Mouse (Mus musculus) forebrain, embryonic 13.5 days (tissue): ENCODE measurements around the gene Mea1. TPM values are rescaled to one million over a fixed set of nuclear protein-coding genes. Genes with fewer than 3 reads are reported as not detected.
A peak's percentile ranks its signal among the peaks of the same experiment; 100 is the strongest.

Source experiments
- ATAC-seq: fragments of 200-750 bp; cut with Nextera tagmentation; 2 replicates; pipeline ENCODE4 v1.8.0; 2017
- H3K27ac ChIP-seq: fragments of 300-500 bp; sonication (generic); 2 replicates; pipeline ENCODE4 v1.5.1; 2015; ENCODE audit warnings: inconsistent platforms, mild to moderate bottlenecking, moderate library complexity
- H3K27me3 ChIP-seq: fragments of 300-500 bp; sonication (generic); 2 replicates; pipeline ENCODE4 v1.6.1; 2015; ENCODE audit warnings: mild to moderate bottlenecking, inconsistent platforms
- H3K36me3 ChIP-seq: fragments of 300-500 bp; sonication (generic); 2 replicates; pipeline ENCODE4 v1.6.1; 2015; ENCODE audit warnings: mild to moderate bottlenecking, inconsistent platforms; ENCODE audit not compliant: poor library complexity, severe bottlenecking
- H3K4me1 ChIP-seq: fragments of 300-500 bp; sonication (generic); 2 replicates; pipeline ENCODE4 v1.6.1; 2015; ENCODE audit warnings: inconsistent platforms
- H3K4me2 ChIP-seq: fragments of 300-500 bp; sonication (generic); 2 replicates; pipeline ENCODE4 v1.6.1; 2015; ENCODE audit warnings: inconsistent platforms, mild to moderate bottlenecking, moderate library complexity
- H3K4me3 ChIP-seq: fragments of 300-500 bp; sonication (generic); 2 replicates; pipeline ENCODE4 v1.5.1; 2015; ENCODE audit warnings: mild to moderate bottlenecking, inconsistent platforms
- H3K9ac ChIP-seq: fragments of 300-500 bp; sonication (generic); 2 replicates; pipeline ENCODE4 v1.6.1; 2015; ENCODE audit warnings: mild to moderate bottlenecking, inconsistent platforms
- H3K9me3 ChIP-seq: fragments of 300-500 bp; sonication (generic); replicated peaks from 2 replicates; pipeline ENCODE4 v1.6.1; 2016; ENCODE audit warnings: inconsistent platforms
- WGBS: fragments of 180-500 bp; shearing (Covaris S2); methylation state at CpG from one replicate; pipeline ENCODE4 v1.1.7; 2015; 5-methylcytosine and 5-hydroxymethylcytosine counted together
- polyA plus RNA-seq: library from polyadenylated mRNA; unstranded; fragments of >200 nt; fragmentation: Nextera tagmentation; extraction: Ambion mirVana; gene quantifications from 2 replicates; pipeline ENCODE4 v1.2.1, GENCODE M21; 2015

The Mea1 gene
- polyA plus RNA-seq, result 196 and 208 TPM in 2 replicates

GRCm38 (mm10) chr17:46678416-46678815 lies at the start of gene Mea1:
Mea1 (plus strand) TSS chr17:46678793.
- peaks cover 50% of the 10 kb centered on the region for H3K36me3 ChIP-seq
- peaks cover 46% of the 10 kb centered on the region for H3K4me1 ChIP-seq
- WGBS, result 92% methylated on average over 8 of the region's 9 CpGs
- no peak within 1 kb of the TSS; the same call in 1 of the 2 replicates for H3K27ac ChIP-seq
- H3K9ac ChIP-seq, result peak within 1 kb of the TSS; percentile 72
- peak within 1 kb of the TSS; percentile 77 for H3K4me2 ChIP-seq
- no peak for ATAC-seq
- H3K27me3 ChIP-seq, result no peaks in the 10 kb centered on the region
- H3K4me3 ChIP-seq, result peak within 1 kb of the TSS; percentile 82
- H3K9me3 ChIP-seq, result no peaks in the 10 kb centered on the region

- Histone ChIP-seq H3K9me3 (no peaks in the 10 kb centered on the region), H3K27me3 (no peaks in the 10 kb centered on the region), H3K4me3 (peak overlapping the region; percentile 96), H3K4me1 (peaks cover 31% of the 10 kb centered on the region), H3K9ac (peak overlapping the region; percentile 98), H3K4me2 (peak overlapping the region; percentile 77), H3K36me3 (peaks cover 38% of the 10 kb centered on the region), H3K27ac (peak overlapping the region; percentile 87)
- 17% methylated on average over 12 of the region's 12 CpGs for WGBS
- ATAC-seq, result peak; percentile 62
These were observed 48.7 kb upstream of the Mea1 start for GRCm38 (mm10) chr17:46629685-46630441.

- Histone ChIP-seq H3K36me3 (peaks cover 77% of the 10 kb centered on the region), H3K27ac (peak overlapping the region; percentile 63), H3K9ac (peak overlapping the region; percentile 37; the same call in 1 of the 2 replicates), H3K4me3 (no peak overlapping the region), H3K27me3 (no peaks in the 10 kb centered on the region), H3K9me3 (no peaks in the 10 kb centered on the region), H3K4me1 (peaks cover 18% of the 10 kb centered on the region), H3K4me2 (peak overlapping the region; percentile 37)
- ATAC-seq, result peak; percentile 77
- WGBS, result 14% methylated on average over 15 of the region's 15 CpGs
These were observed 41.6 kb upstream of the Mea1 start for GRCm38 (mm10) chr17:46636831-46637523.

- Histone ChIP-seq H3K4me2 (no peak overlapping the region), H3K27ac (no peak overlapping the region), H3K36me3 (peaks cover 61% of the 10 kb centered on the region), H3K4me3 (no peak overlapping the region), H3K4me1 (peaks cover 33% of the 10 kb centered on the region), H3K9me3 (no peaks in the 10 kb centered on the region), H3K27me3 (no peaks in the 10 kb centered on the region), H3K9ac (no peak overlapping the region)
- 89% methylated on average over 9 of the region's 9 CpGs for WGBS
- no peak for ATAC-seq
These were observed 38.7 kb upstream of the Mea1 start for GRCm38 (mm10) chr17:46639929-46640328.

GRCm38 (mm10) chr17:46642060-46642459 lies 36.5 kb upstream of the Mea1 start:
- no peak for ATAC-seq
- WGBS, result 91% methylated on average over 17 of the region's 17 CpGs

GRCm38 (mm10) chr17:46644152-46644805 lies 34.3 kb upstream of the Mea1 start:
- peaks cover 30% of the 10 kb centered on the region for H3K4me1 ChIP-seq
- no peak for ATAC-seq
- no peaks in the 10 kb centered on the region for H3K9me3 ChIP-seq
- H3K4me3 ChIP-seq, result peak overlapping the region; percentile 80
- no peak overlapping the region for H3K27ac ChIP-seq
- no peaks in the 10 kb centered on the region for H3K27me3 ChIP-seq
- H3K36me3 ChIP-seq, result peaks cover 50% of the 10 kb centered on the region
- H3K9ac ChIP-seq, result no peak overlapping the region
- WGBS, result 91% methylated on average over 12 of the region's 12 CpGs
- peak overlapping the region; percentile 81 for H3K4me2 ChIP-seq

More at GRCm38 (mm10) chr17:46642060-46642459, 36.5 kb upstream of the Mea1 start:
- Histone ChIP-seq H3K36me3 (peaks cover 46% of the 10 kb centered on the region), H3K27ac (no peak overlapping the region), H3K9ac (no peak overlapping the region), H3K4me3 (no peak overlapping the region), H3K4me2 (no peak overlapping the region), H3K27me3 (no peaks in the 10 kb centered on the region), H3K9me3 (no peaks in the 10 kb centered on the region), H3K4me1 (peaks cover 31% of the 10 kb centered on the region)

- no peaks in the 10 kb centered on the region for H3K27me3 ChIP-seq
- no peaks in the 10 kb centered on the region for H3K9me3 ChIP-seq
- ATAC-seq, result no peak
- peak overlapping the region; percentile 81 for H3K4me2 ChIP-seq
- H3K27ac ChIP-seq, result peak overlapping the region; percentile 17; the same call in 1 of the 2 replicates
- H3K9ac ChIP-seq, result peak overlapping the region; percentile 77
- peaks cover 43% of the 10 kb centered on the region for H3K36me3 ChIP-seq
- peaks cover 37% of the 10 kb centered on the region for H3K4me1 ChIP-seq
- WGBS, result 9% methylated on average over 11 of the region's 11 CpGs
- peak overlapping the region; percentile 80 for H3K4me3 ChIP-seq
These were observed 33.6 kb upstream of the Mea1 start for GRCm38 (mm10) chr17:46644916-46645475.

GRCm38 (mm10) chr17:46645561-46646321 lies 32.9 kb upstream of the Mea1 start, which contains the start of the genes Klc4 and Mrpl2:
Klc4 (minus strand) TSS chr17:46646022.
Mrpl2 (plus strand) TSS chr17:46646229.
- Histone ChIP-seq H3K36me3 (peaks cover 36% of the 10 kb centered on the region), H3K4me3 (peak within 1 kb of the TSS; percentile 80), H3K4me1 (peaks cover 41% of the 10 kb centered on the region), H3K9me3 (no peaks in the 10 kb centered on the region), H3K27me3 (no peaks in the 10 kb centered on the region), H3K27ac (peak within 1 kb of the TSS; percentile 83), H3K9ac (peak within 1 kb of the TSS; percentile 77), H3K4me2 (peak within 1 kb of the TSS; percentile 81)
- peak; percentile 75 for ATAC-seq
- WGBS, result under 1% methylated on average over 53 of the region's 53 CpGs

- H3K27me3 ChIP-seq, result no peaks in the 10 kb centered on the region
- peak overlapping the region; percentile 81 for H3K4me2 ChIP-seq
- H3K9ac ChIP-seq, result peak overlapping the region; percentile 77
- no peaks in the 10 kb centered on the region for H3K9me3 ChIP-seq
- H3K4me1 ChIP-seq, result peaks cover 46% of the 10 kb centered on the region
- peak overlapping the region; percentile 80 for H3K4me3 ChIP-seq
- H3K36me3 ChIP-seq, result peaks cover 30% of the 10 kb centered on the region
- peak overlapping the region; percentile 83 for H3K27ac ChIP-seq
- under 1% methylated on average over 19 of the region's 19 CpGs for WGBS
- no peak for ATAC-seq
These were observed 32.3 kb upstream of the Mea1 start for GRCm38 (mm10) chr17:46646322-46646662.

GRCm38 (mm10) chr17:46647279-46647678 lies 31.3 kb upstream of the Mea1 start:
- WGBS, result 92% methylated on average over 7 of the region's 7 CpGs
- no peak overlapping the region for H3K9ac ChIP-seq
- H3K4me2 ChIP-seq, result peak overlapping the region; percentile 81; the same call in 1 of the 2 replicates
- H3K36me3 ChIP-seq, result peaks cover 20% of the 10 kb centered on the region
- no peaks in the 10 kb centered on the region for H3K9me3 ChIP-seq
- H3K4me3 ChIP-seq, result peak overlapping the region; percentile 80; the same call in 1 of the 2 replicates
- H3K27me3 ChIP-seq, result no peaks in the 10 kb centered on the region
- H3K27ac ChIP-seq, result no peak overlapping the region
- peaks cover 56% of the 10 kb centered on the region for H3K4me1 ChIP-seq
- no peak for ATAC-seq

- Histone ChIP-seq H3K27me3 (no peaks in the 10 kb centered on the region), H3K9me3 (no peaks in the 10 kb centered on the region), H3K27ac (no peak overlapping the region), H3K9ac (no peak overlapping the region), H3K4me3 (no peak overlapping the region), H3K4me1 (peaks cover 64% of the 10 kb centered on the region), H3K4me2 (no peak overlapping the region), H3K36me3 (peaks cover 25% of the 10 kb centered on the region)
- ATAC-seq, result no peak
- WGBS, result 94% methylated on average over 9 of the region's 9 CpGs
These were observed 30.2 kb upstream of the Mea1 start for GRCm38 (mm10) chr17:46648436-46648835.
